Comparison of ENCODE assay signal across 9 mouse cellular contexts in the genomic region with DNA sequence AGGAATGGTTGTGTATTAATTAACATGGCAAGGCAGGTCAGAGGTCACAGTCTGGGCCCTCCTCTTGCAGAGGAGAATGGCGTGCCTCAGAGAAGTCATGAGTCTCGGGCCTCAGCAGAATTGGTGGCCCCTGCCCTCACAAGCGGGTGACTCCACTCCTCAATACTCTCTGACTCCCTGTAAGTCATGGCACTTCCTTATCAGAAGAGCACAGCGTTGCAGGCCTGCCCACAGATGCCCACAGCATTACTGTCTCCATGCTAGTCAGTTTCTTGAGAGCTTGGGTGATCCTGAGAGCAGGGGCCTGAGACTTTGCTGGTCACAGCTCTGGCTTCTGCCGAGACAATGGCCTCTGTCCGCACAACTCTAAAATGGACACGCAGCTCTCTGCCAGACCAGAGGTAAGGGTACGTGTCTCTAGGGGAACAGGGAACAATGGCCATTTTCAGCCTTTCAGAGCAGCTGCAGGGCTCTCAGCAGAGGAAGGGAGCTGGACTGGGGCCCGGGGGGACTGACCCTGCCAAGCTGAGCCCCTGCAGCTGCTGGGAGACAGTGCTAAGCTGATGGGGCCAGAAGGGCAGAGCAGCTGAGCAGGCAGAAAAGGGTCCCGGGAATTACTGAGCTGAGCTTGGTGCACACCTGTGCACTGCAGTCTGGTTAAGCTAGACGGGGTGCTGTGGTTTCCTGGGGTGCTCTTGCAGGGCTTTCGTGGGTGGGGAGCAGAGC.
DNase-seq lines count a peak whose midpoint lies in the region; ATAC-seq and TF ChIP-seq lines count a peak whose summit lies in the region.
"Had no signal": no experiment of that assay in that cellular context is flagged by ENCODE, and none has a peak within 500 bp of the region (broad histone marks: within the 10 kb centered on the region; RNA-seq: fewer than 3 reads in every experiment).

No protein-coding gene starts in this region.

- H3K4me1 ChIP-seq in heart, embryonic 12.5 days (replicated peaks): peaks cover 38% of the 10 kb centered on the region
- peaks cover 17% of the 10 kb centered on the region for H3K4me1 ChIP-seq in kidney, postnatal 0 days (replicated peaks; ENCODE audit: insufficient read depth, low read length)
- peaks cover 5% of the 10 kb centered on the region; the same call in 1 of the 2 replicates for H3K4me1 ChIP-seq in lung, postnatal 0 days (ENCODE audit: insufficient read depth, low read depth, low read length)

- H3K4me3 ChIP-seq in heart, embryonic 12.5 days: no peak overlapping the region
- no peak overlapping the region for H3K4me3 ChIP-seq in kidney, postnatal 0 days (replicated peaks; ENCODE audit: low read depth, low read length)
- no peak overlapping the region for H3K4me3 ChIP-seq in lung, postnatal 0 days (ENCODE audit: low read depth, low read length)

- TF ChIP-seq EP300 in lung, postnatal 0 days (IDR thresholded peaks at IDR 0.05): no peak

- peak overlapping the region; percentile 13; the same call in 1 of the 2 replicates for H3K27ac ChIP-seq in heart, embryonic 12.5 days (ENCODE audit: poor library complexity, severe bottlenecking)
- H3K27ac ChIP-seq in kidney, postnatal 0 days: peak overlapping the region; percentile 28; the same call in 1 of the 2 replicates
- H3K27ac ChIP-seq in lung, postnatal 0 days (ENCODE audit: low read length): peak overlapping the region; percentile 20; the same call in 1 of the 2 replicates
- H3K27ac ChIP-seq: liver, embryonic 14.5 days had no signal

- no peak for ATAC-seq in heart, embryonic 12.5 days (ENCODE audit: insufficient number of reproducible peaks, low FRiP score)
- no peak for ATAC-seq in kidney, postnatal 0 days (replicated peaks; ENCODE audit: low FRiP score, low read depth)
- ATAC-seq in lung, postnatal 0 days: peak; percentile 48
- no peak for ATAC-seq in CD4-positive, CD25-positive, alpha-beta regulatory T cell, adult 4 months

- no peak for TF ChIP-seq CTCF in kidney, postnatal 0 days (IDR thresholded peaks at IDR 0.05; ENCODE audit: low read depth)
- TF ChIP-seq CTCF in lung, postnatal 0 days (IDR thresholded peaks at IDR 0.05): no peak

- WGBS in heart, embryonic 12.5 days: 68% methylated on average over 12 of the region's 12 CpGs
- WGBS in kidney, postnatal 0 days: 40% methylated on average over 12 of the region's 12 CpGs
- WGBS in lung, postnatal 0 days: 63% methylated on average over 12 of the region's 12 CpGs

- H3K9ac ChIP-seq in heart, embryonic 12.5 days: no peak overlapping the region
- H3K9ac ChIP-seq in kidney, postnatal 0 days (ENCODE audit: low read depth, low read length): 0 out of 2 replicates have a peak overlapping the region, but pooled peaks have one; percentile 18
- no peak overlapping the region for H3K9ac ChIP-seq in lung, postnatal 0 days (replicated peaks; ENCODE audit: low read depth)
- H3K9ac ChIP-seq: liver, embryonic 14.5 days had no signal

- no peaks in the 10 kb centered on the region for H3K9me3 ChIP-seq in heart, embryonic 12.5 days (replicated peaks)
- H3K9me3 ChIP-seq in kidney, postnatal 0 days (replicated peaks; ENCODE audit: low read length): no peaks in the 10 kb centered on the region
- no peaks in the 10 kb centered on the region for H3K9me3 ChIP-seq in lung, postnatal 0 days (ENCODE audit: low read length)

- H3K36me3 ChIP-seq in heart, embryonic 12.5 days: peaks cover 65% of the 10 kb centered on the region
- H3K36me3 ChIP-seq in kidney, postnatal 0 days (ENCODE audit: insufficient read depth, low read length): peaks cover 31% of the 10 kb centered on the region; the same call in 1 of the 2 replicates
- peaks cover 2% of the 10 kb centered on the region; the same call in 1 of the 2 replicates for H3K36me3 ChIP-seq in lung, postnatal 0 days (ENCODE audit: insufficient read depth, low read length)

- no peaks in the 10 kb centered on the region for H3K27me3 ChIP-seq in heart, embryonic 12.5 days (replicated peaks)
- H3K27me3 ChIP-seq in kidney, postnatal 0 days (ENCODE audit: insufficient read depth, low read length): no peaks in the 10 kb centered on the region
- no peaks in the 10 kb centered on the region for H3K27me3 ChIP-seq in lung, postnatal 0 days (replicated peaks; ENCODE audit: insufficient read depth, low read length)

- no peak overlapping the region for H3K4me2 ChIP-seq in heart, embryonic 12.5 days
- no peak overlapping the region for H3K4me2 ChIP-seq in kidney, postnatal 0 days (ENCODE audit: low read length)
- H3K4me2 ChIP-seq in lung, postnatal 0 days (replicated peaks; ENCODE audit: low read depth, low read length): no peak overlapping the region

- DNase-seq in urinary bladder, postnatal 14 days (ENCODE audit: low spot score): peak; percentile 52
- DNase-seq in urinary bladder, adult 18-20 months (ENCODE audit: low spot score in 2 of 2): no peak
- peak; percentile 59 for DNase-seq in kidney, postnatal 0 days (ENCODE audit: low spot score)
- DNase-seq in lung, postnatal 0 days (ENCODE audit: low spot score): peak; percentile 35
- peak; percentile 37 for DNase-seq in retina, postnatal 7 days (ENCODE audit: low read depth, low spot score)
- DNase-seq in ovary, postnatal 14 days (ENCODE audit: low spot score): no peak

Comparison
In these comparisons a context has a peak if more than half of its experiments do, and no peak if none do; other contexts are left out.
1. DNase-seq: peak in urinary bladder, postnatal 14 days (single experiment), kidney, postnatal 0 days (single experiment), lung, postnatal 0 days (single experiment) and retina, postnatal 7 days (single experiment); none in urinary bladder, adult 18-20 months (0 of 2) and ovary, postnatal 14 days (single experiment).
2. Peak in every context shown above with its lines, with median percentiles within 50 percentile points of each other: H3K27ac ChIP-seq.